Mouse (Mus musculus) MEL (cell line): ENCODE measurements around the gene Pip4p1. TPM values are rescaled to one million over a fixed set of nuclear protein-coding genes. Genes with fewer than 3 reads are reported as not detected.

Source experiments
- DNase-seq: peaks from one replicate; pipeline ENCODE4 v3.0.0; 2011; ENCODE audit warnings: low read depth, low spot score
- H3K27ac ChIP-seq: 2 replicates; pipeline ENCODE4 v1.5.1; 2012; ENCODE audit warnings: low read depth, mild to moderate bottlenecking, control low read depth, low read length, moderate library complexity; ENCODE audit not compliant: control insufficient read depth
- H3K27me3 ChIP-seq, 2 experiments: fragments of 150-350 bp in 1 of 2; sonication (generic) in 1 of 2; 2 replicates each; pipeline ENCODE4 v1.6.1; 2012; ENCODE audit warnings: low read length in 2 of 2, mild to moderate bottlenecking in 2 of 2, improper control_type of control experiment in 1 of 2, moderate library complexity in 1 of 2; ENCODE audit not compliant: insufficient read depth in 2 of 2, control insufficient read depth in 1 of 2
- H3K36me3 ChIP-seq, 2 experiments: 2 replicates each; pipeline ENCODE4 v1.6.1; 2012 to 2014; ENCODE audit warnings: low read length in 2 of 2, improper control_type of control experiment in 1 of 2, inconsistent platforms in 1 of 2, mild to moderate bottlenecking in 1 of 2; ENCODE audit not compliant: insufficient read depth in 2 of 2, control insufficient read depth in 1 of 2
- H3K4me1 ChIP-seq, 2 experiments: fragments of 150-350 bp in 1 of 2; sonication (generic) in 1 of 2; 2 replicates each; pipeline ENCODE4 v1.6.1; 2012; ENCODE audit warnings: low read length in 2 of 2, improper control_type of control experiment in 1 of 2, mild to moderate bottlenecking in 1 of 2; ENCODE audit not compliant: insufficient read depth in 2 of 2, control insufficient read depth in 1 of 2
- H3K4me3 ChIP-seq, 2 experiments: fragments of 150-350 bp in 1 of 2; sonication (generic) in 1 of 2; 2 replicates each; pipeline ENCODE4 v1.5.1; 2012; ENCODE audit warnings: low read depth in 2 of 2, low read length in 2 of 2, mild to moderate bottlenecking in 2 of 2, moderate library complexity in 2 of 2, control low read depth in 1 of 2, improper control_type of control experiment in 1 of 2; ENCODE audit not compliant: control insufficient read depth in 1 of 2, insufficient read depth in 1 of 2
- H3K79me2 ChIP-seq: 2 replicates; pipeline ENCODE4 v1.6.1; 2012; ENCODE audit warnings: mild to moderate bottlenecking, low read length, moderate library complexity; ENCODE audit not compliant: control insufficient read depth, poor library complexity, insufficient read depth
- H3K9ac ChIP-seq: 2 replicates; pipeline ENCODE4 v1.6.1; 2012; ENCODE audit warnings: low read depth, mild to moderate bottlenecking, control low read depth, low read length, moderate library complexity; ENCODE audit not compliant: control insufficient read depth, poor library complexity, severe bottlenecking
- H3K9me3 ChIP-seq: fragments of 150-350 bp; sonication (generic); replicated peaks from 2 replicates; pipeline ENCODE4 v1.6.1; 2012; ENCODE audit warnings: mild to moderate bottlenecking, low read length, improper control_type of control experiment, moderate library complexity; ENCODE audit not compliant: insufficient read depth
- CHD2 ChIP-seq: IDR thresholded peaks from 2 replicates; pipeline ENCODE4 v1.6.1; 2011; ENCODE audit warnings: low read length, improper control_type of control experiment
- CTCF ChIP-seq, 3 experiments: IDR thresholded peaks in 2 of 3; conservative IDR thresholded peaks in 1 of 3; 2 replicates each; pipeline ENCODE4 v1.5.1; 2011 to 2012; ENCODE audit warnings: low read length in 3 of 3, low read depth in 2 of 3, mild to moderate bottlenecking in 2 of 3, improper control_type of control experiment in 1 of 3, inconsistent platforms in 1 of 3, mixed read lengths in 1 of 3, moderate library complexity in 1 of 3; ENCODE audit not compliant: control insufficient read depth in 1 of 3, insufficient read depth in 1 of 3, poor library complexity in 1 of 3, severe bottlenecking in 1 of 3
- E2F4 ChIP-seq: IDR thresholded peaks from 2 replicates; pipeline ENCODE4 v1.6.1; 2011; ENCODE audit warnings: low read depth, low read length, improper control_type of control experiment, borderline replicate concordance
- MXI1 ChIP-seq: IDR thresholded peaks from 2 replicates; pipeline ENCODE4 v1.6.1; 2011; ENCODE audit warnings: mild to moderate bottlenecking, low read depth, low read length, improper control_type of control experiment
- MYB ChIP-seq: IDR thresholded peaks from 2 replicates; pipeline ENCODE4 v1.6.1; 2011; ENCODE audit warnings: mild to moderate bottlenecking, low read depth, low read length, improper control_type of control experiment
- MYC ChIP-seq: IDR thresholded peaks from 2 replicates; pipeline ENCODE4 v1.6.1; 2011; ENCODE audit warnings: low read depth, mild to moderate bottlenecking, low read length, improper control_type of control experiment, moderate library complexity
- NRF1 ChIP-seq: IDR thresholded peaks from 2 replicates; pipeline ENCODE4 v1.6.1; 2014; ENCODE audit warnings: low read depth, mild to moderate bottlenecking, inconsistent platforms, low read length, improper control_type of control experiment, moderate library complexity; ENCODE audit not compliant: poor library complexity, insufficient read depth, severe bottlenecking
- POLR2A ChIP-seq, 2 experiments: IDR thresholded peaks; 2 replicates each; pipeline ENCODE4 v1.6.1; 2011 to 2012; ENCODE audit warnings: low read length in 2 of 2, mild to moderate bottlenecking in 2 of 2, control low read depth in 1 of 2, improper control_type of control experiment in 1 of 2, low read depth in 1 of 2, moderate library complexity in 1 of 2; ENCODE audit not compliant: control insufficient read depth in 1 of 2, insufficient read depth in 1 of 2, poor library complexity in 1 of 2
- TBP ChIP-seq: IDR thresholded peaks from 2 replicates; pipeline ENCODE4 v1.8.0; 2011; ENCODE audit warnings: low read depth, low read length, improper control_type of control experiment
- ZNF384 ChIP-seq: IDR thresholded peaks from 2 replicates; pipeline ENCODE4 v1.6.1; 2012; ENCODE audit warnings: low read depth, mild to moderate bottlenecking, inconsistent platforms, low read length, improper control_type of control experiment
- polyA plus RNA-seq, 2 experiments: library from polyadenylated mRNA; stranded (reverse) in 1 of 2; unstranded in 1 of 2; fragments of >175 nt in 1 of 2; fragments of >200 nt in 1 of 2; gene quantifications; 2 replicates each; pipeline versions ENCODE4 v1.2.1 to v1.2.4; 2012; ENCODE audit warnings: low replicate concordance in 2 of 2, low read depth in 1 of 2; ENCODE audit not compliant: insufficient read length in 2 of 2, insufficient read depth in 1 of 2, missing spikeins in 1 of 2
- total RNA-seq: library from RNA; depleted of rRNA; stranded (reverse); fragments of 300-350 nt; gene quantifications from 2 replicates; pipeline ENCODE4 v1.2.3, GENCODE M21; 2012

Pip4p1 gene
- total and polyA plus RNA-seq, 3 experiments = 12.2 to 21.6 TPM; not detected in 1

DNA sequence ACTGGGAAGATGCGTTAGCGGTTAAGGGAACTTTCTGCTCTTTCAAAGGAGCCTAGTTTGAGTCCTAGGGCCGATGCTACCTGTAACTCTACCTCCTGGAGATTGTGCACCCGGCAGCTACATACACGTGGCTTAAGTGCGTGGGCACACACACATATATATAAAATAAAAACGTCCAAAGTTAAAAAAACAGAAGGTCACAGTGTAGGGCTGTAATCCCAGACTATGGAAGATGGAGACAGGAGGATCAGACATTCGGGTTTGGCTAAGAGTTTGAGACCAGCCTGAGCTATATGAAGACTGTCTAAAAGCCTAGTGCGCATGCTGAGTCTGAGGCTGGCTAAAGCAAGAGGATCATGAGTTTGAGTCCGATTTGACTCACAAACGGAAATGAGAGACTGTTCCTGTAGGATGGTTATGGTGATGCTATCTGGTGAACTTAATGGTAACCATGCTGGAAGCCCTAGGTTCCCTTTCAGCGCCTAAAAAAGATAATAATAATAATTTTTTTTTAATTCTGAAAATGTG, 901 bp upstream of the Pip4p1 start (continued):
- TF ChIP-seq CTCF (IDR thresholded peaks at IDR 0.05 in 2 of 3, conservative IDR thresholded peaks at IDR 0.05 in 1 of 3; ENCODE audit: control insufficient read depth in 1 of 3, insufficient read depth in 1 of 3, low read depth in 2 of 3, low read length in 3 of 3, poor library complexity in 1 of 3, severe bottlenecking in 1 of 3) = no peak
- TF ChIP-seq ZNF384 = no peak

DNA sequence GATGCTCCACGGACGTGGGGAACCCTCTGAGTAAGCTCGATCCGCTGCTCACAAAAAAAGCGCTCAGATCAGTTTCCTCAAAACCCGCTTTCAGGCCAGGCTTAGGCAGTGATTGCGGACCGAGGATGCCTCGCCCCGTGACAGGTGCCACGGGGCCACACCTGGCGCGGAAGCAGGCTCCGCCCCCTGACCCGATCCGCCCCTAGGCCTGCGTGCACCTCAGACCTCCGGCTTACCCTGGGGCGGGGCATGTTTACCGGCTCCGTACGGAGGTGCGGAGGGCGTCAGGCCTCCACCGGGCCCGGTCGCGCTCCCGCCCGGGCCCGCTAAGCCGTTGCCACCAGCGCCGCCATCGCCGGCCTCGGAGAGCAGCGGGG, 291 bp downstream of the Pip4p1 start:
- no peaks in the 10 kb centered on the region for H3K27me3 ChIP-seq
- H3K36me3 ChIP-seq = peaks cover 0 to 13% of the 10 kb centered on the region in 2 experiments; a peak in 2 of 4 replicates
- peak overlapping the region; percentile 80 for H3K9ac ChIP-seq
- H3K4me3 ChIP-seq = peak overlapping the region; percentile 73
- peaks cover 18% of the 10 kb centered on the region for H3K79me2 ChIP-seq
- H3K27ac ChIP-seq = peak overlapping the region; percentile 29
- H3K9me3 ChIP-seq = no peaks in the 10 kb centered on the region
- peak; percentile 48 for DNase-seq
- H3K4me1 ChIP-seq = peaks cover 0 to 4% of the 10 kb centered on the region in 2 experiments; a peak in 2 of 4 replicates
- TF ChIP-seq NRF1 (no peak), TBP (0 out of 2 replicates have a peak, but pooled peaks have one; percentile 17)
- TF ChIP-seq, all 39 proteins: peak for 1

DNA sequence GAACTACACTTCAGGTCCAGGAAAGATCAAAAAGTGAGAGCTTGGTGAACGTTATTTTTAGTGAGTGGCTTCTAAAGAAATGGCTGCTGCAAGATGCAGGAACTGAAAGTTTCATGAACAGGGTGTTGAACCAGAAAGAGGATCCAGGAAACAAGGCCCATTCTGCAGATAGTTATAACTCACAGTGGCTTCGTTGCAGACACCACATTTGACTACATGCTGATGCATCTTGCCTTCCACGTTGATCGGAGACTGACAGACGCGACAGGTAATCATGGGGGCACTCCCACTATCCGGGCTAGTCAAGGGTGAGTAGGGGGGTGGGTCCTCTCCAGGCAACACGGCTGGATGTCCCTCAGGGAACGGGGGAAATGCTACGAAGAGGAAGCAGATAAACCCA, 705 bp downstream of the Pip4p1 start:
- H3K27me3 ChIP-seq = no peaks in the 10 kb centered on the region
- peak overlapping the region; percentile 73 for H3K4me3 ChIP-seq
- H3K79me2 ChIP-seq = peaks cover 23% of the 10 kb centered on the region
- H3K36me3 ChIP-seq = peaks cover 0 to 13% of the 10 kb centered on the region in 2 experiments; a peak in 2 of 4 replicates
- TF ChIP-seq CHD2 (no peak), MYC (no peak), MXI1 (no peak), MYB (no peak)
- H3K27ac ChIP-seq = no peak overlapping the region; the same call in 1 of the 2 replicates
- H3K4me1 ChIP-seq = peaks cover 0 to 4% of the 10 kb centered on the region in 2 experiments; a peak in 2 of 4 replicates
- no peak for DNase-seq
- no peaks in the 10 kb centered on the region for H3K9me3 ChIP-seq
- H3K9ac ChIP-seq = peak overlapping the region; percentile 80

DNA sequence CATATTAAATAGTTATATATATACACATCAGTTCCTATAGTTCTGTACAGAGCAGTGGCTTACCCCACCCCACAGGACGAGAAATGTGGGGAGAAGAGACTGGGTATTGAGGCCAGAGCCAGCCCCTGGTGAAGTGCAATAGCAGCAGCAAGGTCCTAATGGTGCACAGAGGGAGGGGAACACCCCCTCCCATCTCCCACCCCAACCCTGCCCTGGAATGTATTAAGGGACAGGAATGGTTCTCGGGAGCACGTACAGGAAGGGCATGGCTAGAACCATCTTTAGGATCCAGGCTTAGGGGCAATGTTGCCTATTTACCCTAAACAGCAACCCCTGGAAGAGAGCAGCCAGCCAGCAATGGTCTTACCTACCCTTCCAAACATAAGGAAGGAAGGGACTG, 3.3 kb downstream of the Pip4p1 start:
- Histone ChIP-seq H3K79me2 (peaks cover 30% of the 10 kb centered on the region), H3K4me3 (no peak overlapping the region), H3K9me3 (no peaks in the 10 kb centered on the region), H3K4me1 (peaks cover 0 to 4% of the 10 kb centered on the region in 2 experiments; a peak in 2 of 4 replicates), H3K9ac (no peak overlapping the region), H3K27ac (no peak overlapping the region), H3K36me3 (peaks cover 0 to 13% of the 10 kb centered on the region in 2 experiments; a peak in 2 of 4 replicates), H3K27me3 (no peaks in the 10 kb centered on the region)
- TF ChIP-seq POLR2A (IDR thresholded peaks at IDR 0.05; ENCODE audit: control insufficient read depth in 1 of 2, insufficient read depth in 1 of 2, low read depth in 1 of 2, low read length in 2 of 2, poor library complexity in 1 of 2) (0 out of 4 replicates have a peak, but pooled peaks of 1 of the 2 experiments have one; percentile 7), E2F4 (no peak)
- no peak for DNase-seq
